Mouse (Mus musculus): ENCODE data around the gene Hook2. TPM values are rescaled to one million over a fixed set of nuclear protein-coding genes. Genes with fewer than 3 reads are reported as not detected.

The Hook2 gene
- polyA plus RNA-seq, 1 experiment from 2014 or later = 5.0 TPM

DNA sequence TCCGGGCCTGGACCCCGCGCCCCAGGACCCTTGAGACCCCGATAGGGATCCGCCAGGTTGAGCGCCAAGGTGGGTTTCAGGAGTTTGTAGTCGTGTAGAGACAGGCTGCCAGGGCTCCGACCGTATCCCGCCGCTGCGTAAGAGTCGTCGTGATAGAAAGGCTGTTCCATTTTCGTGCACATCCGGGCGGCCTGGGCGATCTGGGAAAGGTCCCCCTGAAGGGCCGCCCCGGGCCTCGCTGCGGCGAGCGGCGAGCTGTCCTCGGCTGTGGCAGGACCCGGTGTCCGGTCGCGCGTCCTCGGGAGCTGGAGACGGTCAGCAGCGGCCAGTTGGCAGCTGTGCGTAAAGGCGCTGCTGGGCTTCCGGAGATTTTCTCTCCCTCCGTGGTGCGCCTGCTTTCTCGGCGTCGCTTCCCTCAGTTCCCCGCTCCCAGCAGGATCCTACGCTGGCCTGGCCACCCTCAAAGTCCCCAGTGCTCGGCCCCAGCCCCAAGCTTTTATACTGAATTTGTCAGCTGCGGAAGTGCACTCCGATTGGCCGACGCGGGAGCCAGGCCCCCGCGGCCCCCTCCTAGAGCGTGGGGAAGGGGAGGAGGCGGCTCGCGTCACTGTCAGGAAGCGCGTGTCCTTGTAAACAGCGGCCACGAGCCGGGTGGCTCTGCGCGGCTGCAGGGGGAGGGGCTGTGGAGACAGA, 12.0 kb upstream of the Hook2 start, which contains the start of gene Junb:
Gene Junb (minus strand): TSS at position 471 of the 693 bp plus-strand sequence.
- WGBS = under 1% methylated on average over 63 of the region's 63 CpGs
- H3K4me1 ChIP-seq (ENCODE audit: control insufficient read depth in 2 of 2, insufficient read depth in 2 of 2, low read length in 2 of 2) = peaks cover 33 to 56% of the 10 kb centered on the region in 2 experiments

DNA sequence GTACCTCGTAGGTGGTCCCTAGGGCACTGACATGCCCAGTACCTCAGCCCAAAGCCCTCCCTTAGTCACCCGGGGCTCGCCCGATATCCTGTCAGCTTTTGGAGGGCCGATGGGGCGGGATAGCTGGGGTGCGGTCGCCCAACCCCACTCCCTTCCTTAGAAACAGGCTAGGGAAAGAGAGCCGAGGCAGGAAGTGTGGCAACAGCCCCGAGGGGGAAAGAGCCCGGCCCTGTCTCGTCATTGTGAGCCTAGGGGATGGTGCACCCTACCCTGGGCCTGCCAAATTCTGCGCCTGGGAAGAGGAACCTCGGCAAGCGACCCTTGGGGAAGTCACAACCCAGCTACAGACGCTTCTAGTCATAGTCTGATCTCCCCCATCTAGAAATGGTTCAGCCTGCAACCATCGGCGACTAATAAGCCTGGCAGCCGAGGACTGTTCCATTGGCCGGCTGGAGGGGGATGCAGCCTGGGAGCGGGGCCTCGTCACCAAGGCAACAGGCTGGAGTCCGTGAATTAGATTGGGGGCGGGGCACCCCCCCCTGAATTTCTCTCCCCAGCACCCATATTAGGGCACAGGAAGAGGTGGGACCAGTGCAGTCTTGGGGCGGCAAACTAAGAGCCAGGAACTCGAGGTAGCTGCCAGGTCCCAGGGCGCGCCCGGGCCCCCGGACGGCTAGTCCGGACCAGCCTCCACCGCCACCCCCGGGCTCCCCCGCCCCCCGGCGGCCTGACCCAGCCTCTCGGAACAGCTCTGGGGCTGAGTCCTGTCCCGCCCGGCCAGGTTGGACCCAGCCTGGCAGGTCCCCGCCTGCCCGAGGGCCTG, 10.6 kb upstream of the Hook2 start:
- H3K4me1 ChIP-seq (ENCODE audit: control insufficient read depth in 2 of 2, insufficient read depth in 2 of 2, low read length in 2 of 2) = peaks cover 35 to 55% of the 10 kb centered on the region in 2 experiments
- WGBS = 3% methylated on average over 42 of the region's 42 CpGs
- H3K36me3 ChIP-seq (ENCODE audit: control insufficient read depth, insufficient read depth, low read length) = peaks cover 4% of the 10 kb centered on the region
- H3K9me3 ChIP-seq (ENCODE audit: control insufficient read depth, low read length) = no peaks in the 10 kb centered on the region
- H3K4me2 ChIP-seq (ENCODE audit: low read length) = peak overlapping the region; percentile 96
- H3K27me3 ChIP-seq (ENCODE audit: control insufficient read depth, insufficient read depth, low read length) = no peaks in the 10 kb centered on the region
- ATAC-seq (ENCODE audit: insufficient number of reproducible peaks, insufficient read depth, low FRiP score, low read depth) = peak; percentile 15
- peak overlapping the region; percentile 83 for H3K9ac ChIP-seq (ENCODE audit: low read length)
- H3K4me3 ChIP-seq (ENCODE audit: control insufficient read depth in 1 of 2, insufficient read depth in 1 of 2, low read depth in 1 of 2, low read length in 2 of 2) = peak overlapping the region; percentile 43 to 62
- H3K27ac ChIP-seq (replicated peaks in 1 of 2; ENCODE audit: control insufficient read depth in 1 of 2, insufficient read depth in 1 of 2, low read depth in 2 of 2, low read length in 2 of 2) = peak overlapping the region; percentile 11 to 89; a peak in 3 of 4 replicates

More for the DNA sequence above, 12.0 kb upstream of the Hook2 start, which contains the start of gene Junb:
- peak within 1 kb of the TSS; percentile 83 for H3K9ac ChIP-seq (ENCODE audit: low read length)
- H3K4me3 ChIP-seq (ENCODE audit: control insufficient read depth in 1 of 2, insufficient read depth in 1 of 2, low read depth in 1 of 2, low read length in 2 of 2) = peak within 1 kb of the TSS; percentile 62 to 66
- H3K36me3 ChIP-seq (ENCODE audit: control insufficient read depth, insufficient read depth, low read length) = peaks cover 18% of the 10 kb centered on the region
- H3K9me3 ChIP-seq (ENCODE audit: control insufficient read depth, low read length) = no peaks in the 10 kb centered on the region
- peak; percentile 59 for ATAC-seq (ENCODE audit: insufficient number of reproducible peaks, insufficient read depth, low FRiP score, low read depth)
- peak within 1 kb of the TSS; percentile 65 to 89 for H3K27ac ChIP-seq (replicated peaks in 1 of 2; ENCODE audit: control insufficient read depth in 1 of 2, insufficient read depth in 1 of 2, low read depth in 2 of 2, low read length in 2 of 2)
- no peaks in the 10 kb centered on the region for H3K27me3 ChIP-seq (ENCODE audit: control insufficient read depth, insufficient read depth, low read length)
- H3K4me2 ChIP-seq (ENCODE audit: low read length) = peak within 1 kb of the TSS; percentile 96

GRCm38 (mm10) chr8:84980622-84981358, 9.6 kb upstream of the Hook2 start:
- WGBS = 25% methylated on average over 11 of the region's 11 CpGs
- H3K9ac ChIP-seq (ENCODE audit: low read length) = peak overlapping the region; percentile 83
- H3K27ac ChIP-seq (replicated peaks in 1 of 2; ENCODE audit: control insufficient read depth in 1 of 2, insufficient read depth in 1 of 2, low read depth in 2 of 2, low read length in 2 of 2) = peak overlapping the region in 1 of 2 experiments; percentile 89; a peak in 2 of 4 replicates
- no peaks in the 10 kb centered on the region for H3K9me3 ChIP-seq (ENCODE audit: control insufficient read depth, low read length)
- peaks cover 41 to 58% of the 10 kb centered on the region in 2 experiments for H3K4me1 ChIP-seq (ENCODE audit: control insufficient read depth in 2 of 2, insufficient read depth in 2 of 2, low read length in 2 of 2)
- H3K27me3 ChIP-seq (ENCODE audit: control insufficient read depth, insufficient read depth, low read length) = no peaks in the 10 kb centered on the region
- ATAC-seq (ENCODE audit: insufficient number of reproducible peaks, insufficient read depth, low FRiP score, low read depth) = no peak
- peak overlapping the region; percentile 96 for H3K4me2 ChIP-seq (ENCODE audit: low read length)
- no peaks in the 10 kb centered on the region for H3K36me3 ChIP-seq (ENCODE audit: control insufficient read depth, insufficient read depth, low read length)
- H3K4me3 ChIP-seq (ENCODE audit: control insufficient read depth in 1 of 2, insufficient read depth in 1 of 2, low read depth in 1 of 2, low read length in 2 of 2) = 0 out of 4 replicates have a peak overlapping the region, but pooled peaks of 1 of the 2 experiments have one; percentile 62

GRCm38 (mm10) chr8:84981644-84982498, 8.5 kb upstream of the Hook2 start:
- peaks cover 40 to 58% of the 10 kb centered on the region in 2 experiments for H3K4me1 ChIP-seq (ENCODE audit: control insufficient read depth in 2 of 2, insufficient read depth in 2 of 2, low read length in 2 of 2)
- H3K9me3 ChIP-seq (ENCODE audit: control insufficient read depth, low read length) = no peaks in the 10 kb centered on the region
- ATAC-seq (ENCODE audit: insufficient number of reproducible peaks, insufficient read depth, low FRiP score, low read depth) = no peak
- no peaks in the 10 kb centered on the region for H3K27me3 ChIP-seq (ENCODE audit: control insufficient read depth, insufficient read depth, low read length)
- WGBS = 73% methylated on average over 15 of the region's 15 CpGs
- no peak overlapping the region for H3K27ac ChIP-seq (replicated peaks in 1 of 2; ENCODE audit: control insufficient read depth in 1 of 2, insufficient read depth in 1 of 2, low read depth in 2 of 2, low read length in 2 of 2)
- H3K9ac ChIP-seq (ENCODE audit: low read length) = no peak overlapping the region
- H3K4me2 ChIP-seq (ENCODE audit: low read length) = no peak overlapping the region
- H3K36me3 ChIP-seq (ENCODE audit: control insufficient read depth, insufficient read depth, low read length) = no peaks in the 10 kb centered on the region
- no peak overlapping the region for H3K4me3 ChIP-seq (ENCODE audit: control insufficient read depth in 1 of 2, insufficient read depth in 1 of 2, low read depth in 1 of 2, low read length in 2 of 2)

DNA sequence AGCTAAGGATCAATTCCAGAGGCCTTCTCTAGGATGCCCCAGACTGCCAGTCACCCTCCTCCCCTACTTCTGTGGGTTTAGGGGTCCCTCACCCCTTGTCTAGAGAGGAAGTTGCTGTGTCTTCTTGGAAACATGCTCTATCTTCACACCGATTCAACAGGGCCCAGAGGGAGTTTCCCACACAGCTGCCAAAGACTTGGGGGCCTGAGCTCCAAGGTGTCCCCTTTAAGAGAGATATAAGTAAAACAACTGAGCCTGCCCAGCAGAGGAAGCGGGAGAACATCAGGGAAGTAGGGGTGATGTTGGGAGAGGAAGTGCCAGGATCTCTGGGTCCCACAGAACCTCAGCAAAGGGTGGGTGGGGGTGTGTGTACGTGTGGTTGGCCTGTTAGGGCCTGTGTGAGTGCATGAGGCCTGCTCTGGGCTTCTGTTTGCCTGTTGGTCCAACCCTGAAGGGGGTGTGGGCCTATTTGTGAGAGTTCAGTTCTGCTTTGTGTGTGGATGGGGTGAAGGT, 7.8 kb upstream of the Hook2 start:
- Histone ChIP-seq H3K4me2 (ENCODE audit: low read length) (no peak overlapping the region), H3K4me3 (ENCODE audit: control insufficient read depth in 1 of 2, insufficient read depth in 1 of 2, low read depth in 1 of 2, low read length in 2 of 2) (no peak overlapping the region), H3K27me3 (ENCODE audit: control insufficient read depth, insufficient read depth, low read length) (no peaks in the 10 kb centered on the region), H3K4me1 (ENCODE audit: control insufficient read depth in 2 of 2, insufficient read depth in 2 of 2, low read length in 2 of 2) (peaks cover 35 to 53% of the 10 kb centered on the region in 2 experiments), H3K9ac (ENCODE audit: low read length) (no peak overlapping the region), H3K27ac (replicated peaks in 1 of 2; ENCODE audit: control insufficient read depth in 1 of 2, insufficient read depth in 1 of 2, low read depth in 2 of 2, low read length in 2 of 2) (no peak overlapping the region), H3K36me3 (ENCODE audit: control insufficient read depth, insufficient read depth, low read length) (no peaks in the 10 kb centered on the region), H3K9me3 (ENCODE audit: control insufficient read depth, low read length) (no peaks in the 10 kb centered on the region)
- no peak for ATAC-seq (ENCODE audit: insufficient number of reproducible peaks, insufficient read depth, low FRiP score, low read depth)
- WGBS = 64% methylated on average over 3 of the region's 3 CpGs

GRCm38 (mm10) chr8:84984294-84985048, 5.9 kb upstream of the Hook2 start:
- Histone ChIP-seq H3K9me3 (ENCODE audit: control insufficient read depth, low read length) (no peaks in the 10 kb centered on the region), H3K4me2 (ENCODE audit: low read length) (peak overlapping the region; percentile 98), H3K27ac (replicated peaks in 1 of 2; ENCODE audit: control insufficient read depth in 1 of 2, insufficient read depth in 1 of 2, low read depth in 2 of 2, low read length in 2 of 2) (peak overlapping the region in 1 of 2 experiments; percentile 49; a peak in 2 of 4 replicates), H3K9ac (ENCODE audit: low read length) (peak overlapping the region; percentile 79; the same call in 1 of the 2 replicates), H3K27me3 (ENCODE audit: control insufficient read depth, insufficient read depth, low read length) (0 out of 2 replicates have a peak, but pooled peaks cover 3% of the 10 kb centered on the region), H3K4me1 (ENCODE audit: control insufficient read depth in 2 of 2, insufficient read depth in 2 of 2, low read length in 2 of 2) (peaks cover 28 to 43% of the 10 kb centered on the region in 2 experiments), H3K4me3 (ENCODE audit: control insufficient read depth in 1 of 2, insufficient read depth in 1 of 2, low read depth in 1 of 2, low read length in 2 of 2) (peak overlapping the region in 1 of 2 experiments; percentile 59; a peak in 2 of 4 replicates), H3K36me3 (ENCODE audit: control insufficient read depth, insufficient read depth, low read length) (no peaks in the 10 kb centered on the region)
- 8% methylated on average over 15 of the region's 16 CpGs for WGBS
- no peak for ATAC-seq (ENCODE audit: insufficient number of reproducible peaks, insufficient read depth, low FRiP score, low read depth)

Data from heart, embryonic 14.5 days (tissue).